Mouse (Mus musculus) layer of hippocampus, postnatal 36 days (tissue): Measurements from ENCODE around the gene Hsf5. TPM values are rescaled to one million over a fixed set of nuclear protein-coding genes. Genes with fewer than 3 reads are reported as not detected.

ENCODE experiments used
- DNase-seq, 2 experiments: peaks; one replicate each; pipeline ENCODE4 v3.0.0; 2022
- total RNA-seq, 2 experiments: library from RNA; stranded (reverse); gene quantifications; 2 replicates each; pipeline ENCODE4 v1.2.3; 2021

Hsf5 gene
- total RNA-seq, 2 experiments from 2014 or later, result 0.22 to 0.78 TPM

GRCm38 (mm10) chr11:87590841-87591525 lies 26.0 kb upstream of the Hsf5 start:
- peak; percentile 45 to 52 for DNase-seq

- DNase-seq, result peak; percentile 100
Measured at GRCm38 (mm10) chr11:87591526-87592353, 25.2 kb upstream of the Hsf5 start, which contains the start of gene Mtmr4. Gene Mtmr4 (plus strand): TSS chr11:87592162.

- no peak for DNase-seq
Measured at GRCm38 (mm10) chr11:87592354-87592695, 24.6 kb upstream of the Hsf5 start.

- no peak for DNase-seq
Measured at GRCm38 (mm10) chr11:87592713-87593598, 24.0 kb upstream of the Hsf5 start.

GRCm38 (mm10) chr11:87595327-87595841 lies 21.6 kb upstream of the Hsf5 start:
- peak; percentile 84 to 87 for DNase-seq

GRCm38 (mm10) chr11:87595976-87596375 lies 21.0 kb upstream of the Hsf5 start:
- no peak for DNase-seq

GRCm38 (mm10) chr11:87596492-87596891 lies 20.5 kb upstream of the Hsf5 start:
- no peak for DNase-seq

GRCm38 (mm10) chr11:87597061-87597460 lies 19.9 kb upstream of the Hsf5 start:
- DNase-seq, result no peak

- DNase-seq, result no peak
Measured at GRCm38 (mm10) chr11:87599395-87600089, 17.4 kb upstream of the Hsf5 start.

GRCm38 (mm10) chr11:87600322-87600853 lies 16.6 kb upstream of the Hsf5 start:
- DNase-seq, result no peak

GRCm38 (mm10) chr11:87602234-87602633 lies 14.7 kb upstream of the Hsf5 start:
- DNase-seq, result no peak

- DNase-seq, result no peak
Measured at GRCm38 (mm10) chr11:87603571-87603970, 13.4 kb upstream of the Hsf5 start.

GRCm38 (mm10) chr11:87609264-87609663 lies 7.7 kb upstream of the Hsf5 start:
- DNase-seq, result no peak

GRCm38 (mm10) chr11:87611547-87611946 lies 5.4 kb upstream of the Hsf5 start:
- DNase-seq, result no peak

- no peak for DNase-seq
Measured at GRCm38 (mm10) chr11:87613972-87614371, 3.0 kb upstream of the Hsf5 start.

- DNase-seq, result no peak
Measured at GRCm38 (mm10) chr11:87615551-87615950, 1.4 kb upstream of the Hsf5 start.

GRCm38 (mm10) chr11:87615952-87616351 lies 1.0 kb upstream of the Hsf5 start:
- DNase-seq, result no peak

- DNase-seq, result no peak
Measured at GRCm38 (mm10) chr11:87617606-87618005, 642 bp downstream of the Hsf5 start.

- DNase-seq, result no peak
Measured at GRCm38 (mm10) chr11:87623160-87623559, 6.2 kb downstream of the Hsf5 start.

- DNase-seq, result no peak
Measured at GRCm38 (mm10) chr11:87629859-87630258, 12.9 kb downstream of the Hsf5 start.

- no peak for DNase-seq
Measured at GRCm38 (mm10) chr11:87638793-87639192, 21.8 kb downstream of the Hsf5 start.

- DNase-seq, result no peak
Measured at GRCm38 (mm10) chr11:87639206-87639605, 22.2 kb downstream of the Hsf5 start.
